Mouse (Mus musculus) left cerebral cortex, postnatal 25 days (tissue): ENCODE data around the gene Cyp2a5. TPM values are rescaled to one million over a fixed set of nuclear protein-coding genes. Genes with fewer than 3 reads are reported as not detected.
"Not testable (repeated sequence)": the region's sequence is repeated elsewhere in the genome, so short reads cannot be mapped to it uniquely, and the experiment has no call there.

Experiments
- DNase-seq, 2 experiments: peaks; one replicate each; pipeline ENCODE4 v3.0.0; 2022; ENCODE audit warnings: low spot score in 2 of 2, mixed read lengths in 1 of 2
- intact Hi-C: fragments of 180-260 bp; cut with DNase I; formaldehyde crosslinking; loops from one replicate; pipeline ENCODE4 v1.15.1; 2025
- total RNA-seq, 2 experiments: library from RNA; stranded (reverse); gene quantifications; 2 replicates each; pipeline ENCODE4 v1.2.3; 2021

Cyp2a5 gene
- not detected for total RNA-seq

GRCm38 (mm10) chr7:26835059-26835458, at the start of gene Cyp2a5:
TSS of gene Cyp2a5 (plus strand) at chr7:26835305.
- DNase-seq, intact Hi-C loops: not testable (repeated sequence)

GRCm38 (mm10) chr7:26786013-26786412, 49.1 kb upstream of the Cyp2a5 start:
- intact Hi-C loops: not testable (repeated sequence)

GRCm38 (mm10) chr7:26789984-26790383, 45.1 kb upstream of the Cyp2a5 start:
- DNase-seq: no peak
- intact Hi-C loops: no loop called here

More at GRCm38 (mm10) chr7:26786013-26786412, 49.1 kb upstream of the Cyp2a5 start:
- not testable (repeated sequence) for DNase-seq

GRCm38 (mm10) chr7:26800104-26800503, 35.0 kb upstream of the Cyp2a5 start:
- intact Hi-C loops: no loop called here

GRCm38 (mm10) chr7:26800996-26801395, 34.1 kb upstream of the Cyp2a5 start:
- intact Hi-C loops: no loop called here

More at GRCm38 (mm10) chr7:26800104-26800503, 35.0 kb upstream of the Cyp2a5 start:
- DNase-seq: no peak

GRCm38 (mm10) chr7:26808592-26808991, 26.5 kb upstream of the Cyp2a5 start, which contains the start of gene Cyp2g1:
TSS of gene Cyp2g1 (plus strand) at chr7:26808892.
- no peak for DNase-seq
- intact Hi-C loops: no loop called here

More at GRCm38 (mm10) chr7:26800996-26801395, 34.1 kb upstream of the Cyp2a5 start:
- DNase-seq: no peak

- intact Hi-C loops, DNase-seq: not testable (repeated sequence)
Measured at GRCm38 (mm10) chr7:26831556-26832292, 3.4 kb upstream of the Cyp2a5 start.

DNA sequence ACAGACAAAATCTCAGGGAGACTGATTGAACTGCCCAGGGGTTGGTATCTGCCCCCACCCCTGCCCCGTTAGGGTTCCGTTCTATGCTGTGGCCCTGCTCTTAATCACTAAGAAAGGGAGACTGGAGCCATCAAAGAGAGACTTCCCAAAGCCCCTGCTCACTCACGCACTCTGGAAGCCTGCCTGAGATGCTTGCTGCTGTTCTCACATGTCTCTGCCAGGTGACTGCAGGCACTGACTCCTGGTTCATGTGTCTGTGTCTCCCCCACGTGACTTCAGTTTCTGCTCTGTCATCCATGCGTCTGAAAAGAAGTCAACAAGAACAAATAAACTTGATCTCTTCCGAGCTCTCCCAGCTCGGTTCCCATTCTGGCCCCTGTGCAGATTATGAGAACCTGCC, 2.4 kb upstream of the Cyp2a5 start:
- DNase-seq, intact Hi-C loops: not testable (repeated sequence)

- intact Hi-C loops, DNase-seq: not testable (repeated sequence)
Measured at GRCm38 (mm10) chr7:26843400-26843799, 8.3 kb downstream of the Cyp2a5 start.

DNA sequence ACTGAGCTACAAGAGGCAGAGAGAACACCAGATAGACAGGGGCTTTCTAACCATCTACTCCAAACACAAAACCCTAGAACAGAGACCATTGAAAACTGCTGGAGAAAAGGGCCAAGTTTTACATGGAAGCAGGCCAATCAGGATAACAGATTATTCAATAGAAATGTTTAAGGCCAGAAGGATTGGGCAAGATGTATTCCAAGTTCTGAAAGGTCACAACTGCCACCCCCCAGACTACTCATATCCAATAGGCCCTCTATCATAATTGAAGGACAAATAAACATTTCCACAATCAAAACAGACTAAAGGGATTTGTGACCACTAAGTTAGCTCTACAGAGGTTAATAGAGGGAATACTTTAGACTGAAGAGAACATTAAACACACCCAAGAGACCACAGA, 15.0 kb downstream of the Cyp2a5 start:
- DNase-seq, intact Hi-C loops: not testable (repeated sequence)

- DNase-seq, intact Hi-C loops: not testable (repeated sequence)
Measured at GRCm38 (mm10) chr7:26878581-26878980, 43.5 kb downstream of the Cyp2a5 start.

DNA sequence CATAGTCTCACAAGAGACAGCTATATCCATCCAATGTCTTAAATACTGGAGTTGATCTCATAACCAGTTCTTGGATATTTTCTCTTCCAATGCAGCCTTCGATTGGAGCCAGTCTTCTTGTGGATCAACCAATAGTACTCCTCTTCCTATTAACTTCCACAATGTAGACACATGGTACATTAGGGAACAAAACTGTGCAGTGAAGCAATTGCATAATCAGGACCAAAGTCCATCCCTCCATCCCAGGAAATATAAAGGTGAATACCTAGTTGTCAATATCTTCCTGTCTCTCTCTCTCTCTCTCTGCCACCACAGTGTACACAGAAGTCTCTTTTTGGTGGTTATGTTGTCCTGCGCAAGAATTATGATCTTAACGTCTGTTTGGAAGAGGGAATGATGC, 45.5 kb downstream of the Cyp2a5 start:
- DNase-seq, intact Hi-C loops: not testable (repeated sequence)

Other genes starting within 250 kb of the Cyp2a5 start
- not detected for gene Vmn1r185, start 216.8 kb upstream of the Cyp2a5 start, total RNA-seq
- not detected for gene Cyp2b23, start 148.9 kb upstream of the Cyp2a5 start, total RNA-seq
- not detected for gene Cyp2b19, start 78.2 kb upstream of the Cyp2a5 start, total RNA-seq
- gene Cyp2g1, start 26.4 kb upstream of the Cyp2a5 start, total RNA-seq: not detected
- not detected for gene Cyp2a22, start 104.1 kb downstream of the Cyp2a5 start, total RNA-seq
- gene Cyp2a12, start 193.8 kb downstream of the Cyp2a5 start, total RNA-seq: not detected